Mouse (Mus musculus) ES-Bruce4 (cell line): ENCODE measurements around the gene Lgals8.

Source experiments
- CTCF ChIP-seq: IDR thresholded peaks from one replicate; pipeline ENCODE4 v1.8.1; 2011; ENCODE audit warnings: low read depth, low read length
- POLR2A ChIP-seq: IDR thresholded peaks from one replicate; pipeline ENCODE4 v1.8.1; 2011; ENCODE audit warnings: low read length; ENCODE audit not compliant: insufficient read depth

DNA sequence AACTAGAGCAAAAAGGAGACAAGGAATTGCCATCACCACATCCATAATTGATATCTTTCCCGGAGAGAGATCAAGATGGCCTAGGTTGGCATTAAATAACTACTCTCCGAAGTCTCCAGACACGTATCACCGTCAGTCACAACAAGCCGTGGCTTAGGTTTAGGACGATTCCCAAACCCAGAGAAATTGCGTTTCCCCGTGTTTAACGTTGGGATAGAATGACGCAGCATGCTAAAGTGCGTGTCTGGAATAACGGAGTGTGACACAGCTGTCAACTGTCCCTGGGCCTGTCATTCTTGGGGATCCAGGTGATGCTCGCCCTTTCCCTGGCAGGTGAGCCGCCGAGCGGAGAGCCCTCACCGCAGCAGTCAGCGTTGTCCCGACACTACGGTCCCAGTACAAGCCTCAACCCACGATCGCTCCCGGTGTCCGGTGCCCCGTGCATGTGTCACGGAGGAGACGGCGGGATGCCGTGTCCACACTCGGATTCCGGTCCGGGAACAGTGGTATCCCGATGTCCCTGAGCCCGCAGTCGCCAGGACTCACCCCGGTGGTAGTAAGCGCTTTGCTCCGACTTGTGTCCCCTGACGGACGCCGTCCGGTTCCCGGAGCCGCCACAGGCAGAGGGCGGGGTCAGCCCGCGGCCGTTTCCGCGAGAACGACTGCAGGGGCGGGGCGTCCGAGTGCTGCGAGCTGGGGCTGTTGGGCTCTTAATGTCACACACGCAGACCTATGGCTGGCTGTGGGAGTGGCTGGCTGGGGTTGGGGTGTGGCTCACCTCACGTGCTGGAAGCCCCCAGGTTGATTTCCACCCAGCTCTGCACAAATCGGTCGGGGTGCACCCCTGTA lies 3.6 kb downstream of the Lgals8 start:
- TF ChIP-seq POLR2A (no peak), CTCF (no peak)
